Mouse (Mus musculus): ENCODE measurements around the gene Hist1h2ap. TPM values are rescaled to one million over a fixed set of nuclear protein-coding genes. Genes with fewer than 3 reads are reported as not detected.
"Not testable (repeated sequence)": the region's sequence is repeated elsewhere in the genome, so short reads cannot be mapped to it uniquely, and the experiment has no call there.

Gene Hist1h2ap
- total and polyA plus RNA-seq, 3 experiments: 727 to 3,706 TPM; not detected in 1

DNA sequence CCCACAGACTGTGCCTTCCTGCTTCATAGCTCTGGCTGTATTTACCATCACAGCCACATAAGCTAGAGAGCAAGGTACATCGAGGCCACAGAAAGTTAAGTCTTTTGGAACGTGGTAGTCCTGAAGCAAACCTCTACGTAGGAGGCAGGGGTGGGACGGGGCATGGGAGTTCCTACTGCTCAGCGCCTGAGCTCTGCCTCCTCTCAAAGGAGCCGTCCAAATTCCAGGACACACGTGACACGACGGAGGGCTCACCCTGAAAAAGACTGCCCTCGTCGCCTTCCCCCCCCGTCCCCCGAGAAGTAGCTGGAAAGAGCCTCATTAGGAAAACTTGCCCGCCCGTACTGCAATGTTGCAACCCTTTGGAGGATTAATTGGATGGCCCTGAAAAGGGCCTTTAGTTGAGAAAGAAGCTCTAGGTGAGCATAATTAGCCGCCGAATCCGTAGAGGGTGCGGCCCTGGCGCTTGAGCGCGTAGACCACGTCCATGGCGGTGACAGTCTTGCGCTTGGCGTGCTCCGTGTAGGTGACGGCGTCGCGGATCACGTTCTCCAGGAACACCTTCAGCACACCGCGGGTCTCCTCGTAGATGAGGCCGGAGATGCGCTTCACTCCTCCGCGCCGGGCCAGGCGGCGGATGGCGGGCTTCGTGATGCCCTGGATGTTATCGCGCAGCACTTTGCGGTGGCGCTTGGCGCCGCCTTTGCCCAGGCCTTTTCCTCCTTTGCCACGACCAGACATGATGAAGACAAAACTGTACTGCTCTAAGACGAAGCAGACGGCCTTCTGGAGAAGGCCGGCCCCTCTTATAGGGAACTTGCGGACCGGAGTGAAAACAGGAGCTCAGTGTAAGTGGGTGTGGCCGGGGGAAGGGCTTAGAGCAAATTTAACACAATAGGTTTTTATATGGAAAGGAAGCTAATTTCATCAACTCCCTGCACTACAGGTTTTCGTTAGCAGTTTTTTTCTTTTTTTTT is 1.6 kb downstream of the Hist1h2ap start, which contains the start of gene Hist1h4n:
TSS of gene Hist1h4n (minus strand) at position 779 of the 977 bp plus-strand sequence.
- not testable (repeated sequence) for H3K27me3 ChIP-seq (ENCODE audit: control insufficient read depth in 1 of 2, insufficient read depth in 2 of 2, low read length in 2 of 2); H3K4me1 ChIP-seq (ENCODE audit: control insufficient read depth in 1 of 2, insufficient read depth in 2 of 2, low read length in 2 of 2); H3K79me2 ChIP-seq (ENCODE audit: control insufficient read depth, insufficient read depth, low read length, poor library complexity); DNase-seq (ENCODE audit: low read depth, low spot score); H3K4me3 ChIP-seq (ENCODE audit: control insufficient read depth in 1 of 2, insufficient read depth in 1 of 2, low read depth in 2 of 2, low read length in 2 of 2); H3K9me3 ChIP-seq (replicated peaks; ENCODE audit: insufficient read depth, low read length); H3K9ac ChIP-seq (ENCODE audit: control insufficient read depth, low read depth, low read length, poor library complexity, severe bottlenecking); H3K36me3 ChIP-seq (ENCODE audit: control insufficient read depth in 1 of 2, insufficient read depth in 2 of 2, low read length in 2 of 2)
- TF ChIP-seq ZMIZ1 (IDR thresholded peaks at IDR 0.05; ENCODE audit: low read depth, low read length) (0 out of 2 replicates have a peak, but pooled peaks have one; percentile 41), POLR2A (IDR thresholded peaks at IDR 0.05; ENCODE audit: control insufficient read depth in 1 of 2, insufficient read depth in 1 of 2, low read depth in 1 of 2, low read length in 2 of 2, poor library complexity in 1 of 2) (peak; percentile 20 to 51; a peak in 2 of 4 replicates)
- H3K27ac ChIP-seq (ENCODE audit: control insufficient read depth, low read depth, low read length): peak within 1 kb of the TSS; percentile 28; the same call in 1 of the 2 replicates

DNA sequence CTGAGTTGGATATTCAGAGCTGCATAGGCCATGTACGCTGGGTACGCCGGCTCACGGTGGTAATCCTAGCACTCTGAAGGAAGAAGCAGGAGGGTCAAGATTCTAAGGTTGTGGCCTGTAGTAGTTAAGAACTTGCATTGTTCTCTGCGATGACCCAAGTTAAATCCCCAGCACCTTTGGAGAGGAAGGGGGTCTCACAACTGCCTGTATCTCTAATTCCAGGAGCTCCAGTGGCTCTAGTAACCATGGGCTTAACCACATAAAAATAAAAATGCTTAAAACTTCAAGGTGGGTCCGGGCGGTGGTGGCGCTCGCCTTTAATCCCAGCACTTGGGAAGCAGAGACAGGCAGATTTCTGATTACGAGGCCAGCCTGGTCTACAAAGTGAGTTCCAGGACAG is 3.0 kb downstream of the Hist1h2ap start:
- TF ChIP-seq TAL1 (IDR thresholded peaks at IDR 0.05; ENCODE audit: low read length) (no peak), MAX (IDR thresholded peaks at IDR 0.05; ENCODE audit: low read length) (no peak), GATA1 (IDR thresholded peaks at IDR 0.05; ENCODE audit: low read depth, low read length) (no peak), CHD1 (IDR thresholded peaks at IDR 0.05; ENCODE audit: low read depth, low read length) (no peak)
- Histone ChIP-seq H3K27ac (ENCODE audit: control insufficient read depth, low read depth, low read length) (peak overlapping the region; percentile 45), H3K4me1 (ENCODE audit: control insufficient read depth in 1 of 2, insufficient read depth in 2 of 2, low read length in 2 of 2) (peaks cover 0 to 5% of the 10 kb centered on the region in 2 experiments; a peak in 2 of 4 replicates), H3K79me2 (ENCODE audit: control insufficient read depth, insufficient read depth, low read length, poor library complexity) (no peaks in the 10 kb centered on the region), H3K4me3 (ENCODE audit: control insufficient read depth in 1 of 2, insufficient read depth in 1 of 2, low read depth in 2 of 2, low read length in 2 of 2) (peak overlapping the region in 1 of 2 experiments; percentile 21; a peak in 2 of 4 replicates), H3K9ac (ENCODE audit: control insufficient read depth, low read depth, low read length, poor library complexity, severe bottlenecking) (peak overlapping the region; percentile 60), H3K27me3 (ENCODE audit: control insufficient read depth in 1 of 2, insufficient read depth in 2 of 2, low read length in 2 of 2) (no peaks in the 10 kb centered on the region), H3K9me3 (replicated peaks; ENCODE audit: insufficient read depth, low read length) (no peaks in the 10 kb centered on the region), H3K36me3 (ENCODE audit: control insufficient read depth in 1 of 2, insufficient read depth in 2 of 2, low read length in 2 of 2) (peaks cover 0 to 2% of the 10 kb centered on the region in 2 experiments; a peak in 2 of 4 replicates)
- DNase-seq (ENCODE audit: low read depth, low spot score): peak; percentile 43

DNA sequence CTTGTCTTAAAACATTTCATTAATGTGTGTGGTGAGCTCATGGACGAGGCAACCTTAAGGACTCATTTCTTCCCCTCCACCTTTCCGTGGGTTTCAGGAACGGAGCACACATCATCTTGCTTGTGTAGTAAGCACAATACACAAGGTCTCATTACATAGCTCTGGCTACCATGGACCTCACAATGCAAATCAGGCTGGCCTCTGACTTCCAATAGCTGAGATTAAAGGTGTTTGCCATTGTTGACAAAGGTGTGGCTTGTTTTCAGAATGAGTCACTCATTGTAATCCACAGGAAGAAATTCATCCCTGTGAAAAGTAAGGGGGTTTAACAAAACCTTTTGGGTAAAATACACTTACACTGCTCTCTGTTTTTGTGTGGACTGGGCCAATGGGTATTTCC is 4.8 kb downstream of the Hist1h2ap start:
- Histone ChIP-seq H3K27me3 (ENCODE audit: control insufficient read depth in 1 of 2, insufficient read depth in 2 of 2, low read length in 2 of 2) (no peaks in the 10 kb centered on the region), H3K9me3 (replicated peaks; ENCODE audit: insufficient read depth, low read length) (no peaks in the 10 kb centered on the region), H3K27ac (ENCODE audit: control insufficient read depth, low read depth, low read length) (no peak overlapping the region), H3K36me3 (ENCODE audit: control insufficient read depth in 1 of 2, insufficient read depth in 2 of 2, low read length in 2 of 2) (peaks cover 0 to 2% of the 10 kb centered on the region in 2 experiments; a peak in 2 of 4 replicates), H3K9ac (ENCODE audit: control insufficient read depth, low read depth, low read length, poor library complexity, severe bottlenecking) (no peak overlapping the region), H3K4me1 (ENCODE audit: control insufficient read depth in 1 of 2, insufficient read depth in 2 of 2, low read length in 2 of 2) (peaks cover 0 to 5% of the 10 kb centered on the region in 2 experiments; a peak in 2 of 4 replicates), H3K79me2 (ENCODE audit: control insufficient read depth, insufficient read depth, low read length, poor library complexity) (no peaks in the 10 kb centered on the region), H3K4me3 (ENCODE audit: control insufficient read depth in 1 of 2, insufficient read depth in 1 of 2, low read depth in 2 of 2, low read length in 2 of 2) (no peak overlapping the region)
- DNase-seq (ENCODE audit: low read depth, low spot score): peak; percentile 4
- TF ChIP-seq TBP (IDR thresholded peaks at IDR 0.05; ENCODE audit: low read depth, low read length): no peak
- no peak for TF ChIP-seq MAX (IDR thresholded peaks at IDR 0.05; ENCODE audit: low read length)
- no peak for TF ChIP-seq EP300 (IDR thresholded peaks at IDR 0.05; ENCODE audit: low read depth in 1 of 2, low read length in 2 of 2)

DNA sequence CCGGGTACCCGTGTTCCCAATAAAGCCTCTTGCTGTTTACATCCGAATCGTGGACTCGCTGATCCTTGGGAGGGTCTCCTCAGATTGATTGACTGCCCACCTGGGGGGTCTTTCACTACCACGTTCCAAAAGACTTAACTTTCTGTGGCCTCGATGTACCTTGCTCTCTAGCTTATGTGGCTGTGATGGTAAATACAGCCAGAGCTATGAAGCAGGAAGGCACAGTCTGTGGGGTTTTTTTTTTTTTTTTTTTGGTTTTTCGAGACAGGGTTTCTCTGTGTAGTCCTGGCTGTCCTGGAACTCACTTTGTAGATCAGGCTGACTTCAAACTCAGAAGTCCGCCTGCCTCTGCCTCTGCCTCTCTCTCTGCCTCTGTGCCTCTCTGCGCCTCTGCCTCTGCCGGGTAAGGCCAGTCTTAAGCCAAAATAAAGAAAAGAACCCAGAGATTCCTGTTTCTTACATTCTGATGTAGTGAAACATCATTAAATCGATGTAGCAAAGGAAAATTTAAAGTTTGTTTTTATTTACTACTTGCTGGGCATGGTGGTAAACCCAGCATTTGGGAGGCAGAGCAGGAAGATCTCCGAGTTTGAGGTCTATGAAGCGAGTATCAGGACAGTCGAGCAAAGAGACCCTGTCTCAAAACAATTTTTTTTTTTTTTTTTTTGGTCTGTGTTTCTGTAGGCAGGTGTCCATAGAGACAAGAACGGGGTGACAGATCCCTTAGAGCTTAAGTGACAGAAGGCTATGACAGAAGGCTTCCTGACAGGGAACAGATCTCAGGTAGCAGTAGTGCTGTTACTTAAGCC is 13.0 kb downstream of the Hist1h2ap start:
- not testable (repeated sequence) for H3K9ac ChIP-seq (ENCODE audit: control insufficient read depth, low read depth, low read length, poor library complexity, severe bottlenecking); H3K4me3 ChIP-seq (ENCODE audit: control insufficient read depth in 1 of 2, insufficient read depth in 1 of 2, low read depth in 2 of 2, low read length in 2 of 2); H3K79me2 ChIP-seq (ENCODE audit: control insufficient read depth, insufficient read depth, low read length, poor library complexity); DNase-seq (ENCODE audit: low read depth, low spot score); H3K36me3 ChIP-seq (ENCODE audit: control insufficient read depth in 1 of 2, insufficient read depth in 2 of 2, low read length in 2 of 2); H3K27ac ChIP-seq (ENCODE audit: control insufficient read depth, low read depth, low read length); H3K27me3 ChIP-seq (ENCODE audit: control insufficient read depth in 1 of 2, insufficient read depth in 2 of 2, low read length in 2 of 2); H3K9me3 ChIP-seq (replicated peaks; ENCODE audit: insufficient read depth, low read length); H3K4me1 ChIP-seq (ENCODE audit: control insufficient read depth in 1 of 2, insufficient read depth in 2 of 2, low read length in 2 of 2)
